Mouse (Mus musculus) CD4-positive, CD25-positive, alpha-beta regulatory T cell, adult 4 months (primary cell): Measurements from ENCODE around the gene Fcor. TPM values are rescaled to one million over a fixed set of nuclear protein-coding genes. Genes with fewer than 3 reads are reported as not detected.

Source experiments
- polyA plus RNA-seq, 2 experiments: library from polyadenylated mRNA; unstranded; fragments of 100-300 nt; shearing (Covaris generic); gene quantifications; one replicate each; pipeline ENCODE4 v1.2.1; 2017

Fcor gene
- polyA plus RNA-seq, 2 experiments from 2014 or later = not detected

Other genes starting within 250 kb of the Fcor start
- gene Pex11g, start 204.7 kb downstream of the Fcor start, polyA plus RNA-seq = 10 to 100 TPM; 18.2 to 22.7 TPM
- not detected for gene Tex45, start 201.5 kb downstream of the Fcor start, polyA plus RNA-seq
- 1 to 10 TPM; 1.0 to 1.6 TPM for gene Zfp358, start 179.2 kb downstream of the Fcor start, polyA plus RNA-seq
- 10 to 100 TPM; 16.1 to 18.6 TPM for gene Mcoln1, start 171.9 kb downstream of the Fcor start, polyA plus RNA-seq
- 10 to 100 TPM; 26.1 to 43.7 TPM for gene Pnpla6, start 157.0 kb downstream of the Fcor start, polyA plus RNA-seq
- 1 to 10 TPM in 1 of 2 experiments, not detected in 1; 1.4 TPM for gene C330021F23Rik, start 104.4 kb downstream of the Fcor start, polyA plus RNA-seq
- gene Camsap3, start 85.1 kb downstream of the Fcor start, polyA plus RNA-seq = not detected
- gene Xab2, start 51.0 kb downstream of the Fcor start, polyA plus RNA-seq = 100 to 1,000 TPM in 1 of 2 experiments, 10 to 100 TPM in 1; 87.5 to 131 TPM
- 100 to 1,000 TPM in 1 of 2 experiments, 10 to 100 TPM in 1; 84.8 to 145 TPM for gene Pet100, start 50.8 kb downstream of the Fcor start, polyA plus RNA-seq
- not detected for gene Pcp2, start 46.8 kb downstream of the Fcor start, polyA plus RNA-seq
- 100 to 1,000 TPM; 190 to 257 TPM for gene Stxbp2, start 41.4 kb downstream of the Fcor start, polyA plus RNA-seq
- not detected for gene Retn, start 16.6 kb downstream of the Fcor start, polyA plus RNA-seq
- not detected for gene Mcemp1, start 6.6 kb downstream of the Fcor start, polyA plus RNA-seq
- gene Trappc5, start 3.9 kb upstream of the Fcor start, polyA plus RNA-seq = 10 to 100 TPM; 20.3 to 32.6 TPM
- gene Fcer2a, start 21.8 kb upstream of the Fcor start, polyA plus RNA-seq = 10 to 100 TPM in 1 of 2 experiments, under 1 TPM in 1; 0.38 to 12.4 TPM
- gene Clec4g, start 48.3 kb upstream of the Fcor start, polyA plus RNA-seq = not detected
- not detected for gene Cd209a, start 76.6 kb upstream of the Fcor start, polyA plus RNA-seq
- gene Cd209e, start 181.9 kb upstream of the Fcor start, polyA plus RNA-seq = not detected
- gene Cd209d, start 206.2 kb upstream of the Fcor start, polyA plus RNA-seq = not detected